Mouse (Mus musculus): ENCODE results near the gene Col1a1.
"Not testable (repeated sequence)": the region's sequence is repeated elsewhere in the genome, so short reads cannot be mapped to it uniquely, and the experiment has no call there.

Col1a1 gene

DNA sequence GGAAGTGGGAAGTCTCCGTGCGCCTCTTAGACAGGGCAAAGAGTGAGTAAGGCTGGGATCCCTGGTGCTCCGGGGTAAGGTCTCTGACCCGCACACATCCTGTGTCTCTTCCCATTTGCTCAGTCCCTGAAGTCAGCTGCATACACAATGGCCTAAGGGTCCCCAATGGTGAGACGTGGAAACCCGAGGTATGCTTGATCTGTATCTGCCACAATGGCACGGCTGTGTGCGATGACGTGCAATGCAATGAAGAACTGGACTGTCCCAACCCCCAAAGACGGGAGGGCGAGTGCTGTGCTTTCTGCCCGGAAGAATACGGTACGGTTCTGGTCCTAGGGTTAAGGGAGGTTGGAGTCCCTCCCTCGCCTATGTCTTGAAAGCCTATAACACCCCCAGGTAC is 1.8 kb downstream of the Col1a1 start:
- no peak for DNase-seq (ENCODE audit: extremely low read depth, low read depth)

DNA sequence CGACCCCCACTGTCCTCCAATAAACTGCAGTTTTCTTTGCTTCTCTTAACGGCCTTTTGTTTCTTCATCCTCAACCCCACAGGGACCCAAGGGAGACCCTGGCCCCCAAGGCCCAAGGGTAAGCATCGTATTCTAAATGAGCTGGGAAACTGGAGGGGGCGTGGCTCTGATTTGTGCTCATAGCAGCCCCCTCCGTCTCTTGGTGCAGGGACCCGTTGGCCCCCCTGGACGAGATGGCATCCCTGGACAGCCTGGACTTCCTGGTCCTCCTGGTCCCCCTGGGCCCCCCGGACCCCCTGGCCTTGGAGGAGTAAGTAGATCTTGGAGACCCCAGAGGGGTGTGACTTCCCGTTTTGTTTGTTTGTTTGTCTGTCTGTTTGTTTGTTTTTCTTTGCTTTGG is 2.3 kb downstream of the Col1a1 start:
- DNase-seq (ENCODE audit: extremely low read depth, low read depth) = no peak

DNA sequence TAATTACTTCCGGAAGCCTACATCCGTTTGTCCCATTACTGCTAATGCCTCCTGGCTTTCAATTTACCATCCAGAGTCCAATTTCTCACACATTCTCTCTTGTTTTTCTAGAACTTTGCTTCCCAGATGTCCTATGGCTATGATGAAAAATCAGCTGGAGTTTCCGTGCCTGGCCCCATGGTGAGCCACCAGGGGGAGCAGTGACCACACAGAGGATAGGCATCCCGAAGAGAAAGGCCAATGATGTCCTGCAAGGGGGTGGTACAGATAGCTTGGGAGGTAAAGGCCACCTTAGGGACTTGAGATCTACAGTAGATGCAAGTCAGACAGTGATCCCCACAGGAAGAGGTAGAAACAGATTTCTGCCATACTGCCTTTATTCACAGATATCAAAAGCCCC is 3.3 kb downstream of the Col1a1 start:
- no peak for DNase-seq (ENCODE audit: extremely low read depth, low read depth)

DNA sequence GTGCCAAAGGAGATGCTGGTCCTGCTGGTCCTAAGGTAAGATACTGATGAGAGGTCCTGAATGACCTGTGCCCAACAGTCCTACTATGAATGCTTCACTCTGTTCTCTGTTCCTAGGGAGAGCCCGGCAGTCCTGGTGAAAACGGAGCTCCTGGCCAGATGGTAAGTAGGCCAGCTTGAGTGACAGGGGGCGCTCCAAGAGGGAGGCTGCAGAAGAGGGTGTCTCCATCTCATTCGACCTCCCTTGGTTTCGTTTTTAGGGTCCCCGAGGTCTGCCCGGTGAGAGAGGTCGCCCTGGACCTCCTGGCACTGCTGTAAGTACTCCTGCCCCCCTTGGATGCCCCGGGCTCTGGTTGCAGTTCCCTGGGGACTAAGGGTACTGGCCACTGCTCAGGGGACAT is 5.1 kb downstream of the Col1a1 start:
- DNase-seq (ENCODE audit: extremely low read depth, low read depth) = no peak

DNA sequence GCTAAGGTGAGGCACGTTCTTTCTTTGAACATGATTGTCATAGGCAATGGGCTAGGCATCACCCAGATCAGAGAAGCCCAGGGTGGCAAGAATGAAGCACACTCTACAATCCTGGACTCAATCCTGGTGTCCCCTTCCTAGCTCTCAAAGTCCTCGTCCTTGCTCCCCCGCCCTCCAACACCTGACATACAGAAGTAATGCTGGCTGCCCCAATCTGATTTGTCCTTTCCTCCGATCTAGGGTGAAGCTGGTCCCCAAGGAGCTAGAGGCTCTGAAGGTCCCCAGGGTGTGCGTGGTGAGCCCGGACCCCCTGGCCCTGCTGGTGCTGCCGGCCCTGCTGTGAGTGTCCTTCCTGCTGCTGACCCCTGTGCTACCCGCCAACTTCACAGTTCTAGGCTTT is 5.8 kb downstream of the Col1a1 start:
- DNase-seq (ENCODE audit: extremely low read depth, low read depth) = no peak

DNA sequence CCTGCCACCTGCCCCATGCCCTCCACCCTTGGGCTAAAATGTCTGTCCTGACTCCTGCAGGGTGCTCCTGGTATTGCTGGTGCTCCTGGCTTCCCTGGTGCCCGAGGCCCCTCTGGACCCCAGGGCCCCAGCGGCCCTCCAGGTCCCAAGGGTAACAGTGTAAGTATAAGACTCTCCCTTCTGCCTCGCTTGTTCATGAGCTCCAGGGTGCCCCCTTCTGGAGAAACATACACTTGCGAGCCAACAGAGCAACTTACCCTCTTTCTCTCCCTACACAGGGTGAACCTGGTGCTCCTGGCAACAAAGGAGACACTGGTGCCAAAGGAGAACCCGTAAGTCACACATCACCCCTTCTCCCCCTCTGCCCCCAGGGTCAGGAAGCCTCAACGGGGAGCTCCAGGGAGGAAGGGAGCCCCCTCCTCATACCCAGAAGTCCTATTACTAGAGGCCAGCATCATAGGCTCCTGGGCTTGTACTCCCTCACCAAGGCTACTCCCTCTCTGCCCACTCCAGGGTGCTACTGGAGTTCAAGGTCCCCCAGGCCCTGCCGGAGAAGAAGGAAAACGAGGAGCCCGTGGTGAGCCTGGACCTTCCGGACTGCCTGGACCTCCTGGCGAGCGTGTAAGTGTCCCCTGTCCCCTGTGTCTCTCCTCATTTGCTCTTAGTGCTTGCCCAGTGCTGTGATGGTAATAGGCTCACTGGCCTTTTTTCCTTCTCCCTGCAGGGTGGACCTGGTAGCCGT is 6.4 kb downstream of the Col1a1 start:
- no peak for DNase-seq (ENCODE audit: extremely low read depth, low read depth)

DNA sequence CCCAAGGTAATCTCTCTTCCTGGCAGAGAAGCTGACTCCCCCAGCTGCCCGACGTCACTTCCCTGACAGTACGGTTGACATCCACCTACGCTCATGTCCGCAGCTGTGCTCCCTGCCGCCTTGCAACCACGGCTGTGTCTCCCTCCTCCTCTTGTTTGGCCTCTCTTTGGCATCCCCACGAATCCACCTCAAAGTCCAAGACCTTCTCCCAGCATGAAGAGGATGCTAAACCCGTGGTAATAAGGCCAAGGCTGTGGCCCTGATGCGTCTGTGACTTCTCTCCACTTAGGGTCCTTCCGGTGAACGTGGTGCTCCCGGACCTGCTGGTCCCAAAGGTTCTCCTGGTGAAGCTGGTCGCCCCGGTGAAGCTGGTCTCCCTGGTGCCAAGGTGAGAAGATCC is 7.0 kb downstream of the Col1a1 start:
- DNase-seq (ENCODE audit: extremely low read depth, low read depth) = no peak

DNA sequence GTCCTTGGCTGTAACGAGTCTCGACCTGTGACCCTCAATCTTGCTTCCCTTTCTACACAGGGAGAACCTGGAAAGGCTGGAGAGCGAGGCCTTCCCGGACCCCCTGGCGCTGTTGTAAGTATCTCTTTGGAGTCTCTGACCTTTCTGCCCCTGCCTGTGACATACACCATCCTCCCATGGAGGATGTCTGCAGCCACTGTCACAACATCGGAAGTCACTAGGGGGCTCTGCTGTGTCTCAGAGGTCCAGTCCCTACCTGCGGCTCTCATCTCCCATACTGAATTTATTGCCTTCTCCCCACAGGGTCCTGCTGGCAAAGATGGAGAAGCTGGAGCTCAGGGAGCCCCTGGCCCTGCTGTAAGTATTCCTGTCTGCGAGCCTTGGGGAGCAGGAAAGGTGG is 8.3 kb downstream of the Col1a1 start:
- no peak for DNase-seq (ENCODE audit: extremely low read depth, low read depth)

DNA sequence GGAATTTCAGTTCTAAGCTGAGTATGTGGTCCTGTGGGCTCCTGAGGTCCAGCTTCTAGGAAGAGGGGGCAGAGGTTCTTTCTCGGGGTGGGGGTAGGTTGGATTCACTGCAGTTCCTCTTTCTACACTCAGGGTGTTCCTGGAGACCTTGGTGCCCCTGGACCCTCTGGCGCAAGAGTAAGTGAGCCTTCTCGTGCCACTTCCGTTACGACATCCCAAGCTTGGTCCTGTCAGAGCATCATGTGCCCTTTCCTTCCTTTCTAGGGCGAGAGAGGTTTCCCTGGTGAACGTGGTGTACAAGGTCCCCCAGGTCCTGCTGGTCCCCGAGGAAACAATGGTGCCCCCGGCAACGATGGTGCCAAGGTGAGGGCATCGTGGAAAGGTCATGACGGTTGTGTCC is 9.2 kb downstream of the Col1a1 start:
- no peak for DNase-seq (ENCODE audit: extremely low read depth, low read depth)

DNA sequence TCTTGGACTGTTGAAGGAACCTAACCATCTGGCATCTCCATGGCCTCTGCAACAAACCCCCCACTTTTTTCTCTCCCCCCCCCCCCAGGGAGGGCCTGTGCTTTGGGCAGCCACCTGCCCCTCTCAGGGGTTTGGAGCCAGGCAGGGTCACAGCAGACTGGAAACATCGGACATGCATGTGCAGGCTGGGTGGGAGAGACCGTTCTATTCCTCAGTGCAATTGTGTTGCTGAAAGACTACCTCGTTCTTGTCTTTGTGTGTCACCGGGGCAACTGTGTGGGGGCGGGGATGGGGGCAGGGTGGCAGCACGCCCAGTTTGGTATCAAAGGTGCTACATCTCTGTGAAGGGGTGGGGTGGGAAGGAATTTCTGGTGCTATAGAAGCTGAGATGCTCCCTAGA is 16.1 kb downstream of the Col1a1 start:
- DNase-seq (ENCODE audit: extremely low read depth, low read depth) = no peak

DNA sequence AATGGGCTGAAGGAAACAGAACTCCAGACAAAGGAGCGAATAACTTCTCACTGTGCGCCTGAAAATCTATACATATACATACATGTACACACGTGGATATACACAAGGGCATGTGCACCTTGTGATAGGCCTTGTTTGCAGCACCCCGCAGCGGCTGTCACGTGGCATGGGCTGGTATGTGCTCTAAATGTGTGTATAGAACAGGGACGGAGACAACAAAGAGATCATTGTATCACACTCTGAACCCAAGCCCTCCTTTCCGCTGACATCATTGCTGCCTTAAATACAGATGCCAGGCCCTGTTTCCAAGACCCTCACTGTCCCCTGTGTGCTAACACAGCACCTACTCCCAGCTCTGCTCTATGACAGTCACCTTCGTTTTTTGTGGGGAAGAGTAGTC is 19.1 kb downstream of the Col1a1 start:
- no peak for DNase-seq (ENCODE audit: extremely low read depth, low read depth)

DNA sequence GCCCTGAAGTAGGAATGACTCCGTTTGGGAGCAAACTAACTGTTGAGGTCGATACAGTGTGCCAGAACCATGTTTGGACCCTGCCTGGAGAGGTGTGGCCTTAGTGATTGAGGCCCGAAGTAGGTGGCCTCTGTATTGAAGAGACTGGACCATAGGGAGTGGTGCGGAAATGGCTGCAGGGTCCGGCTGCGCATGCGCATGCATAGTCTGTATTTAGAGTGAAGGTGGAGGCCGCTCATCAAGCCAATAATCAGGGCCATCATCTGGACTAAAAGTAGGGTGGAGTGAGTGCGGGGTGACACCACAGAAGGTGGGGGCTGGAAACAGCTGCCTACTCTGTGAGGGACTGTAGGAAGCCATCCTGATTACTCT is 21.7 kb downstream of the Col1a1 start:
- DNase-seq (ENCODE audit: extremely low read depth, low read depth) = no peak

DNA sequence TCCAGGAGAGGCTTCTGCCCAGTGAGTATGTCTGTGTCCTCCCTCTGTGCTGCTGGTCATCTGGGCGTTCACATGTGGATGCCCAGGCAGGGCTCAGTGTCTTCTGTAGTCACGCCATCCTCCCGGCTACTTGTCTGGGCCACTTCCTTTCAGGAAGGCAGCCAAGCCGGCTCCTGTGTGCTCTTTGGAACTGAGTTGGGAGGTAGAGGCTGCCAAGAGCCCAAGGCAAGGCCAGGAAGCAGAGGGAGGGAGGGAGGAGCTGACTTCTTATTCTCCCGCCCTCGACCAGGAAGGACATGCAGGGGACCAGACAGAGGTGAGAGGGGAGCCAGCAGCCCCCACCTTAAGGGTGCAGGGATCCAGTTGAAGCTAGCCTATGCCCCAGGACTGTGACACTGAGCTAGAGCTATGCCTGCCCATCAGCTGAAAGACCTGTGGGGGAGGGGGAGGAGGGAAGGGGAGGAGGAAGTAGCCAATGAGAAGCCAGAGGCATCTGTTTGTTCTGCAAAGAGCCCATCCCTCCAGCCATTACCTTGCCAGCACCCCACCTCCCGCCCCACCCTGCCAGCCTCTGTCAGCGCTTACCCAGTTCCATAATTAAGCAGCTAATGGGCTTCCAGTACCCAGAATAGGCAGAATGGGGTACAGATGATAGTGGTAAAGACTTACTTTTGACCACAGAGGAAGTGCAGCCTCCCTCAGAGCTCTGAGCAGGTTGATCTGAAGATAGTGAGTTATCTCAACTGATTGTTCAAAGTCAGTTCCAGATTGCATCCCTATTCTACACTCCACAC is 22.2 kb downstream of the Col1a1 start:
- DNase-seq (ENCODE audit: extremely low read depth, low read depth) = no peak

DNA sequence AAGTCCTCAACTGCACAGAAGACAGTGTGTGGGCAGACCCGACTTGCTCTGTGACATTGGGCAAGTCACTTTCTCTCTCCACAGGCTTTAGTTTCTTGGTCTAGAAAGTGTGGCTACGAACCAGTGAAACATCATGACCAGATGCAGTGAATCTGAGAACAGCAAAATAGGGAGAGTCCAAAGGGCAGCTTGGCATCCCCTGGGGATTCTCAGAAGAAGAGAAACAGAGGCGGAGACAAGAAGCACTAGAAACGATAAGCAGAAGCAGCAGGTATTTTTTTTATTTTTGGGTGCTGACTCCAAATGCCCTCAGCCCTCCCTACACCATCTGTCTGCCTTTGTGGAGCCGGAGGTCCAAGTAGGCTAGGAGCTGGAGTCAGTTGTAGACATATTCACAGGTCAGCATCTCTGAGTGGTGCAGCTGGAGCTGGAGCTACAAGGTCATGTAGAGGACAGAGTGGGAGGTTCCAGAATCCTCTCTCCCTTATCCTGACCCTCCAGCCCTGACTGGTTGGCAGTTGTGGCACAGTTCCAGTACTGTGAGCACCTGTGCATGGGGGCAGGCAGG is 26.6 kb downstream of the Col1a1 start:
- DNase-seq (ENCODE audit: extremely low read depth, low read depth) = no peak

DNA sequence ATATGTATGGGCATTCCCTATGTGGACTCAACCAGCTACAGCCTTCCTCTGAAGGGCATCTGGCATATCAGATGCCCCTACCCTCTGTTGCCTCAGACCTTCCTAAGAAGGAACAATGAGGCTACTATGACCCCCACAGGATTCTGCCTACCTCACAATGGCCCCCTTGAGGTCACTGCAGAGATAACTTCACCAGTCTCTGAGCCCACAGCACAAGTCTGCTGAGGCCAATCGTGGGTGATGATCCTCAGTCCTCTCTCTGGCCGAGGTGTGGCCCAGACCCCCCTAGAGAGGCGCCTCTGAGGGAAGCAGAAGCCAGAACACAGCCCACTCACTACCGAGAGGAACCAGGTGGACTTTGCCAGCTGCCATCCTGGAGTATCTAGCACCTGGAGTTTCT is 31.4 kb downstream of the Col1a1 start, which contains the start of gene Hils1:
Gene Hils1, plus strand, starts transcription at position 175 of the 400 bp plus-strand sequence.
- no peak for DNase-seq (ENCODE audit: extremely low read depth, low read depth)

DNA sequence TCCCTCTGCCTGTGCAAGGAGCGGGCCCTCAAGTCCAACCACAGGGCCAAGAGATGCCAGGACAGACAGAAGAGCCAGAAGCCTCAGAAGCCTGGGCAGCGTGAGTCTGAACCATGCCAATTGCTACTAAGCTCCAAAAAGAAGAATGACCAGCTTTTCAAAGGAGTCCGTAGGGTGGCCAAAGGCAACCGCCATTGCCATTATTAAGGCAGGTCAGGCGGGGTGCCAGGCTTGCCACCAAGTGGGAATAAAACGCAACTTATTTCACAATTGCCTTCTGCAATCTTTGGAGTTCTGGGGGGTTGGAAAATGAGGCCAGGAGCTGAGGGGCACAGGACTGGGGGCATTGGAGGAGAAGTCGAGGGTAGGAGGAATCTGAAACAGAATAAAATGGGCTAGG is 32.2 kb downstream of the Col1a1 start:
- DNase-seq (ENCODE audit: extremely low read depth, low read depth) = no peak

DNA sequence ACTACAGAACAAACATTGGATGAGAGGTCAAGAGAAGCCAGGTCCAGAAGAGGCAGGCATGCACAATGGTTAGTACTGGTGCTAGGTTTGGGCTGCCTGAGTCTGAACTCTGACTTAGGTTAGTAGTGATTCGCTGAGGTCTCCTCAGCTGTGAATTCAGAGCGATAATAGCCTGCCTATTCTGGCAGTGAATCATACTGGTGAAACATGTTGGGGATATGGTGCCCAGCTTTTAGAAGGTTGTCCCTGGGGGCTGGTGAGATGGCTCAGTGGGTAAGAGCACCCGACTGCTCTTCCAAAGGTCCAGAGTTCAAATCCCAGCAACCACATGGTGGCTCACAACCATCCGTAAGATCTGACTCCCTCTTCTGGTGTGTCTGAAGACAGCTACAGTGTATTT is 33.7 kb downstream of the Col1a1 start:
- not testable (repeated sequence) for DNase-seq (ENCODE audit: extremely low read depth, low read depth)

DNA sequence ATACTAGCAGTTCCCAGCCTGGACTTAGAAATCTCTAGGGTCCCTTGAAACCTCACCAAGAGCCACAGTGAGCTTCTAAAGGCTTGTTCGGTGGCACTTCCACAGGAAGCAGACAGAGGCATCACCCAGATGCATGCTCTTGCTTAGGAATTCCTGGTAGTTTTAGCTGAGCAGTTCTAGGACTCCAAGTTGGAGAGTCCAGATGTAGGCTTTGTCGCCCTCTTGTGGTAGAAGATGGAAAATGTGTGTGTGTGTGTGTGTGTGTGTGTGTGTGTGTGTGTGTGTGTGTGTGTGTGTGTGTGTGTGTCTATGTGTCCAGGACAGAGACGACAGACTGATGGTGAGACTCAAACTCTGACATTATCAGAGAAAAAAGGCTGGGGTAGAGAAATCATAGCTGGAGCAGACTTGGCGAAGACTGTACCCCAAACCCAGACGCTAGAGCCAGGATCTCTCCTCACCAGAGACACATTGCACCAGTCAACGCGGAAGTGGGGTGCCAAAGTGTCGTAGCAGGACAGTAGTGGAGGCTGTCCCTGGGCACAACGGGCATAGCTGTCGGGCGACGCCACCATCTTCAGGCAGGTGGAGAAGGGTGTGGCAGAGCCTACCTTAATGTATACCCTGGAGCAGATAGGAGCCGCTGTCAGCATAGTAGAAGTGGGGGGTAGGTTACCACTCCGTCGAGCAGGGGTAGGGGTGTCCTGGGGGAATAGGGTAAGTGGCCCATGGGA is 34.4 kb downstream of the Col1a1 start:
- no peak for DNase-seq (ENCODE audit: extremely low read depth, low read depth)

DNA sequence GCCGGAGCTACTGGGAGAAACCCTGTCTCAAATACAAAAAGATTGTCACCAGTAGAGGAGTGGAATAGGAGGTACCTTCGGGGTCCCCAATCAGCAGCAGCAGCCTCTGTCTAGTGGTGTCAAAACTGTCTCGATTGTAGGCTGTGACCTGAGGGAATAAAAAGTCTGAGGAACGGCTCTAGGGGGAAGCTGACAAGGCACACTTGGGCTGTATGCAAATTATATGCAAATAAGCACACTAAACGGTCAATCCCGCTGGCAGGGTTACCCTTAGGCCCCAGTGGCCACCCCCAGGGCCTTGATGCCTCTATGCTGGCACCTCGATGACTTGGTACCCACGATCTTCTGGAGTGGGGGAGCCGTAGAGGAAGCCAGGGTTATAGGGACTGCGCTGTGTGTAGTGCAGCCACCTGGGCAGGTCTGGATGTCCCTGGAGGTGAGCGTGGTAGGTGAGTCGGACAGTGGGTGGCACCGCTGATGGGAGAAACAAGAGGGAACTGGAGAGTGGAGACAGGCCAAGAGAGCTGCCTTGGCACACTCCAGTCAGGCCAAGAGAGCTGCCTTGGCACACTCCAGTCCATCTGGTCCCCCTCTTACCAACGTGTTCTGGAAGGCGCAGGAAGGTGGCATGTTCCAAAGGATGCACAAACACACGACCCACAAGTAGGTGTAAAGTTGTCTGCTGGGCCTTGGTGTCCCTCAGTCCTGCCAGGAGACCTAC is 36.0 kb downstream of the Col1a1 start:
- no peak for DNase-seq (ENCODE audit: extremely low read depth, low read depth)

DNA sequence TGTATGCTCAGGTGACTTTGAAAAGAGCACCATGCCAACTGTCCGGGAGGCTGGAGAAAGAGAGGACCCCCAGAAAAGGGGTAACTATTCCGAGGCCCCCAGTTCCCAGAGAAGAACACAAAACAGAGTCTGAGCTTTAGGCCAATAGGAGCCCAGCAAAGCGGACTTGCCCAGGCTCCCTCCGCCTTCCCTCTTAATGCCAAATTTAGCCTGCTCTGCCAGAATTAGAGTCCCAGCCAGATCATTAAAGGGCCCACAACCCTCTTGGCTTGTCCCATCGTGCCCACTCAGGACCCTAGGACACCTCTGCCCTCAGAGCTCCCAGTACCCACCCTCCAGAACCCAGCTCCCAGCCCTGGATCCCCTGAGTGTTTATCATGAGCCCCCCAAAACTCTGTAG is 36.9 kb downstream of the Col1a1 start:
- DNase-seq (ENCODE audit: extremely low read depth, low read depth) = no peak

DNA sequence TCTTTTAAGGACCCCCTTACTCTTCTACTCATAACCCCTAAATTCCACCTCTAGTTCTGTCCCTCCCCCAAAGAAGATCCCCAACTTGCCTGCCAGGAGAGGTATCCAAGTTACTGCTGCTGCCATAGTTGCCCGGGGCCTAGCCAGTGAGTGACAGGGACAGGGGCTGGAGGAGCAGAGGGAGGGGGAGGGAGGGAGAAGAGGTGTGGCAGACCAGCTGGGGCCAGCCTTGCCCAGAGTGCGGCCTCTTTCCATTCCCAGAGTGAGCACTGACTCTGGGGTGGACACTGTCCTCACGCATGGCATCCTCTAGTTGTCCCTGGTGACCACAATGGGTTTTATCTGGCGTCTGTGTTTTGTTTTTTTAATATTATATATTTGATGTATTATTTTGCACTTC is 37.3 kb downstream of the Col1a1 start:
- DNase-seq (ENCODE audit: extremely low read depth, low read depth) = no peak
